Mouse (Mus musculus): ENCODE results near the gene Olfr776.
"Not testable (repeated sequence)": the region's sequence is repeated elsewhere in the genome, so short reads cannot be mapped to it uniquely, and the experiment has no call there.

Gene Olfr776

DNA sequence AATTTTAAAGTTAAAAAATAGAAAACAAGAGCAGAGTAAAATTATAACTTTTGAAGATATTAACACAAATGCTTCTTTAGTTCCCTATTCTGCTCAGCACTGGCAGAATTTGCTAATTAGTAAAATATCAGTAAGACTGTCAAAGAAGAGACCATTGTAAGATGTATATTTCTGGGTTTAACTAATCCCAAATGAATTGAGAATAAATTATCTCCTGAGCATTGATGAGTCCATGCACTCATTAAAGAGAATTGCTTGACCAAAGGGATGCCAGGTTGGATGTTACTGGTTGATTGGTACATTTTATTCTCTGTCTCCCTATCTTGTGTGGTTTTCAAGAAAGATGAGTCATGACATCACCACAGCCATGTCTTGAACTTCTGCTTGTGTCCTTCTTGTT, at the start of gene Olfr776:
TSS of gene Olfr776 (plus strand) at position 301 of the 400 bp plus-strand sequence.
- no peak for DNase-seq

DNA sequence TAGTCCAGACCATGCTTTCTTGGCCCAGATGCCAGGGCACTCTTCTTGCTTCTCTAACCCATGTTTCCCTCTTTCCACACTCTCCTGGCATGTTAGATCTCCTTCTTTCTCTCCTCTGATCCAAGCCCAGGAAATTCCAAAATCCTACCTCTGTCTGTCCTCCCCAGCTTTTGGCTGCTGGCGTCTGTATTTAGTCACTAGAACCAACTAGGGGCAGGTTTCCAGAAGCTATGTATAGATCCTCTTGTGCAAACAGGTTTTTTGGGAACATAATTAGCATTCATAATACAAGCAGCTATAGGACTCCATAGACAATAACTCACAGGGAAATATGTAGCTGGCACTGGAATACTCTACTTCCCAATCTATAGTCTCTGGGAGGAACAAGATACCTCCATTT, 28.2 kb upstream of the Olfr776 start:
- no peak for DNase-seq

DNA sequence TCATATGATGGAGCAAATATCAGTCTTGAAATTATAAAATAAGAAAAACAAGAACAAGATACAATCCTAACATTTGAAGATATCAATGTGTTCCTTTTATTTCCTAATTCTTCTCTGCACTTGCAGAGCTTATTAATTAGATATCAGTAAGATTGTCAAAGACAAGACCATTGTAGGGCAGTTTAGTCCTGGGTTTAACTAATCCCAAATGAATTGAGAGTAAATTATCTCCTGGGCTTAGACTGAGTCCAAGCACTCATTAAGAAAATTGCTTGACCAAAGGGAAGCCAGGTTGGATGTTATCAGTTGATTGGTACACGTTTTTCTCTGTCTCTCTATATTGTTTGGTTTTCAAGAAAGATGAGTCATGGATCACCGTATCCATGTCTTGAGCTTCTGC, 23.0 kb upstream of the Olfr776 start, which contains the start of gene Olfr774:
TSS of gene Olfr774 (plus strand) at position 301 of the 400 bp plus-strand sequence.
- DNase-seq, result no peak

DNA sequence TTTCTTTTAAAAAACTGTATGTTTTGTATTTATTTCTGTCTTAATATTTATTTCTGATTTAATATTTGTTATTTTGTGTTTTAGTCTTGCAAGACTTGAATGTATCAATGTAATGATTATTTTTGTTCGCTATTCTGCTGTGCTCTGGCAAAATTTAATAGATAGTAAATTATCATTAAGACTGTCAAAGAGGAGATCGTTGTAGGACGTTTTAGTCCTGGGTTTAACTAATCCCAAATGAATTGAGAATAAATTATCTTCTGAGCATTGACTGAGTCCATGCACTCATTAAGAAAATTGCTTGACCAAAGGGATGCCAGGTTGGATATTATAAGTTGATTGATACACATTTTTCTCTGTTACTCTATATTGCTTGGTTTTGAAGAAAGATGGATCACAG, 10.8 kb upstream of the Olfr776 start, which contains the start of gene Olfr775:
TSS of gene Olfr775 (plus strand) at position 301 of the 400 bp plus-strand sequence.
- DNase-seq, result no peak

DNA sequence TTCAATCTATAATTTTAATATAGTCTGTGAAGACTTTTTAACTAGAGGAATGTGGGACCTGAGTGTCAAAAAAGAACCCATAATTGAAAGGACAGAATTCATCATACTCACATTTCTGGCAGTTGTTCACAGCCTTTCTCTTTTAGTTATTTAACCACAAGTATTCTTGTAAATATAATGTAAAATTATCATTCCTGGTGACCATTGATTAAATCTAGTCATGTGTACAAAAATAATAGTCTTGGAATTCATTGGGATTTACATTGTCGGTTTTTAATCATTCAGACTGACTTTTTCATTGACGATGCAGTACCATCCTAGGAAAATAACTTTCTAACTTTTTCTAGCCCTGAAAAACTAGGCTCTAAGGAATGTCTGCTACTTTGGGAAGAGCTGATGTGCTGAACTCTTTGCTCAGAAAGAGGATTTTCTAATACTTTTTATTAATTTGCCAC, 12.2 kb downstream of the Olfr776 start, which contains the start of gene Olfr777:
TSS of gene Olfr777 (minus strand) at position 405 of the 455 bp plus-strand sequence.
- DNase-seq, result no peak

DNA sequence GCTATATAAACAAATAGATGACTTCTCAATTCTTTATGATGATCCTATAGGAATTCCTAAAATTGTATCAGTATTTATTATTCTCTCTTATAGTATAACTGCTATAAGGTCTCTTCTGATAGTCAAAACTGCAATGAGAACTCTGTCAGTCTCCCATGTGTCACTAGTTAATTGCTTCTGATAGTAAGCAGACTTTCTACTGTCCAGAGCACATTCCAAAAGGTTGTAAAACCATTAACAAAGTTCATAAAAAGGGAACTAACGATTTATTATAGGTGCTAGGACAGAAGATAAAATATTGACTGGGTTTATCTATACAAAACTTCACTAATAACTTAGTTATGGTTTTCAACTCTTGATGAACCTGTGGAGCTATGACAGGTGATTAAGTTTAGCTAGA, 54.0 kb downstream of the Olfr776 start:
- not testable (repeated sequence) for DNase-seq

DNA sequence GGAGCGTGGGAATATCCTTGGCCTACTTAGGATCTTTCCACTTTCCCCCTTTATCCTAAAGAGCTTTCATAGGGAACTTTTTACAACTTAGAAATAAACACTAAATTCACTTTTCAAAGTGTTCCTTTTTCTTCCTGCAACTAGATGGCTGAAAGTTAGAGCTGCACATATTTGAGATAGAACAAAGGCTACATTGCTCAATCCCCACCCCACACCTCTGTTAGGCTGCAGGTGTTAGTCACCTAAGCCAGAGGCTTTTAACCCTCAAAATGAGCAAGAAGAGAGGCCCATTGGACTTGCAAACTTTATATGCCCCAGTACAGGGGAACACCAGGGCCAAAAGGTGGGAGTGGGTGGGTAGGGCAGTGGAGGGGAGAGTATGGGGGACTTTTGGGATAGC, 54.6 kb downstream of the Olfr776 start:
- not testable (repeated sequence) for DNase-seq

All from B cell, adult 2 months (primary cell).